Mouse (Mus musculus) gastrocnemius, adult 8-10 months (tissue): ENCODE data around the gene Myo1f. TPM values are rescaled to one million over a fixed set of nuclear protein-coding genes. Genes with fewer than 3 reads are reported as not detected.
"Not testable (repeated sequence)": the region's sequence is repeated elsewhere in the genome, so short reads cannot be mapped to it uniquely, and the experiment has no call there.

Source experiments
- DNase-seq, 2 experiments: peaks; one replicate each; pipeline ENCODE4 v3.0.0; 2022; ENCODE audit warnings: low spot score in 2 of 2
- total RNA-seq, 4 experiments: library from RNA; stranded (reverse); gene quantifications; 2 replicates each; pipeline ENCODE4 v1.2.4; 2022

Myo1f gene
- total RNA-seq, 4 experiments from 2014 or later: 0.07 to 2.0 (median 0.34) TPM

GRCm38 (mm10) chr17:33566182-33566581, 10.7 kb downstream of the Myo1f start:
- DNase-seq: no peak

GRCm38 (mm10) chr17:33584061-33584460, 28.6 kb downstream of the Myo1f start:
- DNase-seq: no peak

- DNase-seq: no peak
Observed at GRCm38 (mm10) chr17:33586011-33586410, 30.5 kb downstream of the Myo1f start.

- no peak for DNase-seq
Observed at GRCm38 (mm10) chr17:33597271-33597670, 41.8 kb downstream of the Myo1f start.

GRCm38 (mm10) chr17:33598506-33598905, 43.0 kb downstream of the Myo1f start:
- DNase-seq: no peak

- no peak for DNase-seq
Observed at GRCm38 (mm10) chr17:33599836-33600475, 44.4 kb downstream of the Myo1f start.

GRCm38 (mm10) chr17:33600831-33601230, 45.3 kb downstream of the Myo1f start:
- DNase-seq: no peak

GRCm38 (mm10) chr17:33601947-33602346, 46.4 kb downstream of the Myo1f start:
- no peak for DNase-seq

- no peak for DNase-seq
Observed at GRCm38 (mm10) chr17:33607273-33607672, 51.8 kb downstream of the Myo1f start.

- DNase-seq: no peak
Observed at GRCm38 (mm10) chr17:33610548-33610947, 55.0 kb downstream of the Myo1f start.

- not testable (repeated sequence) for DNase-seq
Observed at GRCm38 (mm10) chr17:33613726-33614125, 58.2 kb downstream of the Myo1f start.

- no peak for DNase-seq
Observed at GRCm38 (mm10) chr17:33627281-33627680, 71.8 kb downstream of the Myo1f start.

GRCm38 (mm10) chr17:33628621-33629486, 73.3 kb downstream of the Myo1f start, which contains the start of gene Zfp414:
Zfp414 (plus strand) TSS chr17:33629090.
- peak; percentile 85 to 89 for DNase-seq

GRCm38 (mm10) chr17:33629487-33630125, 74.1 kb downstream of the Myo1f start:
- DNase-seq: no peak

- no peak for DNase-seq
Observed at GRCm38 (mm10) chr17:33630171-33630895, 74.8 kb downstream of the Myo1f start.

GRCm38 (mm10) chr17:33631236-33631635, 75.7 kb downstream of the Myo1f start:
- DNase-seq: no peak

- no peak for DNase-seq
Observed at GRCm38 (mm10) chr17:33631796-33632195, 76.3 kb downstream of the Myo1f start.

GRCm38 (mm10) chr17:33637038-33637437, 81.5 kb downstream of the Myo1f start:
- DNase-seq: no peak

- no peak for DNase-seq
Observed at GRCm38 (mm10) chr17:33637516-33638276, 82.2 kb downstream of the Myo1f start, which contains the start of gene Pram1. Pram1 (plus strand) TSS chr17:33638056.

- no peak for DNase-seq
Observed at GRCm38 (mm10) chr17:33639743-33640142, 84.2 kb downstream of the Myo1f start.

- DNase-seq: no peak
Observed at GRCm38 (mm10) chr17:33644068-33644467, 88.6 kb downstream of the Myo1f start.
